ENCODE assay signal across 8 mouse cellular contexts in the genomic region with DNA sequence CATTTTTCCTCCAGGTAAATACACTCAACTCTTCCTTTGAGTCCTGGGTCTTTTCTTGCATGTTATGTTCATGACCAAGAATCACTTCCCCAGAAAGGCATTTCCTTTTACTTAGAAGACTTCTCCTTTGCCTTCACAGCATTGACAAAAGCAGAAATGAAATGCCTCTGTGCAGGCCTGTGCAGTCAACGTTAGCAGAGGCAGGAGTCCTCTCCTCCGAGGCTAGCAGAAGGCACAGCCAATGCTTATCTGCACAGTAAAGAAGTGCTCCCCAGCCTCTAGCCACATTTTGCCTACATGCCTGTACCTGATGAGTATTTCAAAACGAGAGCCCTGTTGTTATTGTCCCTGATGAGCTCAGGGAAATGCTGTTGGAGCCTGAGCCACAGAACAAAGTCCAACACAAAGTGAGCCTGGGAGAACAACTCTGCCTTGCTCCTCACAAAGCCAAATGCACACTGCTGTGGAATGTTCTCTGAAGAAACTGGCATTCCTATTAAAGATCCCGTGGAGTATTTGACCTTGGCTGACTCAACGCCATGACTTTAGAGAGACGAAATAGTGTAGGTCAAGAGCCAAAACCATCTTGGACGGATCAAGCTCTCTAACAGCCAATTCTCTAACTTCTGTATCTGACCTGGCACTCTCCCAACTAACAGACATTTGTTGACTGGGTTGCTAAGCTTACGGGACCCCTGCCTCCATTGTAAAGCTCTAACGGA. TPM values are rescaled to one million over a fixed set of nuclear protein-coding genes. Genes with fewer than 3 reads are reported as not detected.
DNase-seq lines count a peak whose midpoint lies in the region; ATAC-seq and TF ChIP-seq lines count a peak whose summit lies in the region.
"Had no signal": no experiment of that assay in that cellular context is flagged by ENCODE, and none has a peak within 500 bp of the region (broad histone marks: within the 10 kb centered on the region; RNA-seq: fewer than 3 reads in every experiment).

No protein-coding gene starts in this region.

- peak overlapping the region; percentile 63 for H3K27ac ChIP-seq in heart, postnatal 0 days (ENCODE audit: low read depth)
- peak overlapping the region; percentile 57 for H3K27ac ChIP-seq in liver, embryonic 14.5 days
- H3K27ac ChIP-seq: limb, embryonic 13.5 days had no signal

- peak; percentile 79 for ATAC-seq in heart, postnatal 0 days (ENCODE audit: insufficient read depth, low read depth)
- ATAC-seq in liver, embryonic 14.5 days (ENCODE audit: insufficient read depth) = 0 out of 2 replicates have a peak, but pooled peaks have one; percentile 28
- no peak for ATAC-seq in erythroblast, adult 5-6 weeks (replicated peaks; ENCODE audit: low FRiP score, poor library complexity, severe bottlenecking)

- no peak overlapping the region for H3K4me3 ChIP-seq in heart, postnatal 0 days (ENCODE audit: low read depth, low read length)
- H3K4me3 ChIP-seq in liver, embryonic 14.5 days (ENCODE audit: insufficient read depth in 1 of 2, low read depth in 2 of 2, low read length in 2 of 2) = no peak overlapping the region
- H3K4me3 ChIP-seq: limb, embryonic 13.5 days had no signal

- H3K36me3 ChIP-seq in heart, postnatal 0 days (replicated peaks; ENCODE audit: control insufficient read depth, insufficient read depth, low read length) = no peaks in the 10 kb centered on the region
- no peaks in the 10 kb centered on the region for H3K36me3 ChIP-seq in liver, embryonic 14.5 days (replicated peaks; ENCODE audit: control insufficient read depth, insufficient read depth, low read depth)
- H3K36me3 ChIP-seq: limb, embryonic 13.5 days had no signal

- H3K9me3 ChIP-seq in heart, postnatal 0 days (replicated peaks; ENCODE audit: control insufficient read depth, low read length) = no peaks in the 10 kb centered on the region
- H3K9me3 ChIP-seq in liver, embryonic 14.5 days (ENCODE audit: control insufficient read depth, low read length) = no peaks in the 10 kb centered on the region
- H3K9me3 ChIP-seq: limb, embryonic 13.5 days had no signal

- H3K27me3 ChIP-seq in heart, postnatal 0 days (ENCODE audit: control insufficient read depth, insufficient read depth, low read length) = no peaks in the 10 kb centered on the region
- H3K27me3 ChIP-seq in liver, embryonic 14.5 days (ENCODE audit: control insufficient read depth, insufficient read depth, low read length) = no peaks in the 10 kb centered on the region
- H3K27me3 ChIP-seq: limb, embryonic 13.5 days had no signal

- 0 out of 2 replicates have a peak, but pooled peaks cover 9% of the 10 kb centered on the region for H3K4me1 ChIP-seq in heart, postnatal 0 days (ENCODE audit: control insufficient read depth, insufficient read depth)
- peaks cover 24 to 31% of the 10 kb centered on the region in 2 experiments for H3K4me1 ChIP-seq in liver, embryonic 14.5 days (replicated peaks; ENCODE audit: control insufficient read depth in 2 of 2, insufficient read depth in 2 of 2, low read length in 1 of 2)
- H3K4me1 ChIP-seq: limb, embryonic 13.5 days had no signal

- H3K9ac ChIP-seq in heart, postnatal 0 days (replicated peaks; ENCODE audit: low read depth, low read length) = no peak overlapping the region
- H3K9ac ChIP-seq in liver, embryonic 14.5 days (replicated peaks) = no peak overlapping the region
- H3K9ac ChIP-seq: limb, embryonic 13.5 days had no signal

- no peak for TF ChIP-seq CTCF in heart, postnatal 0 days (IDR thresholded peaks at IDR 0.05; ENCODE audit: low read depth)
- no peak for TF ChIP-seq CTCF in liver, embryonic 14.5 days (IDR thresholded peaks at IDR 0.05; ENCODE audit: low read depth)

- DNase-seq in spleen, postnatal 10 days (ENCODE audit: low spot score in 2 of 2) = peak; percentile 11 to 36
- DNase-seq in spleen, postnatal 14 days (ENCODE audit: low spot score in 2 of 2) = no peak
- DNase-seq in heart, postnatal 0 days (ENCODE audit: low spot score) = peak; percentile 52
- DNase-seq in liver, embryonic 14.5 days (ENCODE audit: low read depth in 3 of 3, low spot score in 3 of 3) = no peak
- no peak for DNase-seq in thymus, postnatal 4 days
- DNase-seq in layer of hippocampus, postnatal 10 days (ENCODE audit: low spot score in 2 of 2) = no peak

- 27% methylated on average over 9 of the region's 9 CpGs for WGBS in heart, postnatal 0 days
- WGBS in liver, embryonic 14.5 days (ENCODE audit: insufficient replicate concordance) = 52% methylated on average over 9 of the region's 9 CpGs

- no peak for TF ChIP-seq EP300 in heart, postnatal 0 days (IDR thresholded peaks at IDR 0.05; ENCODE audit: low read depth)
- TF ChIP-seq EP300 in liver, embryonic 14.5 days (IDR thresholded peaks at IDR 0.05; ENCODE audit: low read depth) = no peak

- no peak overlapping the region for H3K4me2 ChIP-seq in heart, postnatal 0 days (ENCODE audit: low read depth, low read length)
- no peak overlapping the region for H3K4me2 ChIP-seq in liver, embryonic 14.5 days (ENCODE audit: low read depth)
- H3K4me2 ChIP-seq: limb, embryonic 13.5 days had no signal

RNA-seq across cellular contexts. Expression of a gene that starts 45.7 kb away (rescaled TPM):
- 32.1 and 34.0 TPM in 2 replicates for total RNA-seq in heart, postnatal 0 days (2014; rRNA removed; ENCODE audit: low replicate concordance)
- polyA plus RNA-seq in heart, postnatal 0 days (2015; fragmentation: Nextera tagmentation; extraction: Ambion mirVana) = 18.9 and 19.2 TPM in 2 replicates
- polyA plus RNA-seq in liver, embryonic 14.5 days (2012; rRNA removed) = 17.6 and 23.3 TPM in 2 replicates
- 35.8 and 38.4 TPM in 2 replicates for polyA plus RNA-seq in liver, embryonic 14.5 days (2014; fragmentation: Nextera tagmentation; extraction: Ambion mirVana)
- total RNA-seq in layer of hippocampus, postnatal 10 days (2021) = 10 to 100 TPM; 26.9 to 31.1 TPM
- 32.1 and 40.3 TPM in 2 replicates for total RNA-seq in erythroblast, adult 5-6 weeks (2015; ENCODE audit: low replicate concordance)
- 13.0 and 38.6 TPM in 2 replicates for total RNA-seq in erythroblast, adult 5-6 weeks (2017; ENCODE audit: low replicate concordance)

Comparison
In these comparisons a context has a peak if more than half of its experiments do, and no peak if none do; other contexts are left out.
1. DNase-seq: peak in spleen, postnatal 10 days (2 of 2) and heart, postnatal 0 days (single experiment); none in spleen, postnatal 14 days (0 of 2), liver, embryonic 14.5 days (0 of 3), thymus, postnatal 4 days (single experiment) and layer of hippocampus, postnatal 10 days (0 of 2).